Mouse (Mus musculus) granulocyte monocyte progenitor cell, adult 5-6 weeks (primary cell): ENCODE measurements around the gene Med27. TPM values are rescaled to one million over a fixed set of nuclear protein-coding genes. Genes with fewer than 3 reads are reported as not detected.

ENCODE experiments used
- ATAC-seq: replicated peaks from 2 replicates; pipeline ENCODE4 v1.8.0; 2016; ENCODE audit warnings: mild to moderate bottlenecking, moderate TSS enrichment, inconsistent platforms; ENCODE audit not compliant: poor library complexity, severe bottlenecking
- total RNA-seq, 2 experiments: library from RNA; stranded (forward) in 1 of 2; stranded (reverse) in 1 of 2; fragments of 200-712, 200-1000 nt in 1 of 2; fragments of >200 nt in 1 of 2; fragmentation: Nextera tagmentation in 1 of 2; gene quantifications; 2 replicates each; pipeline ENCODE4 v1.2.3; 2014 to 2017

The Med27 gene
- total RNA-seq, 2 experiments from 2014 or later: 8.9 to 24.9 TPM

DNA sequence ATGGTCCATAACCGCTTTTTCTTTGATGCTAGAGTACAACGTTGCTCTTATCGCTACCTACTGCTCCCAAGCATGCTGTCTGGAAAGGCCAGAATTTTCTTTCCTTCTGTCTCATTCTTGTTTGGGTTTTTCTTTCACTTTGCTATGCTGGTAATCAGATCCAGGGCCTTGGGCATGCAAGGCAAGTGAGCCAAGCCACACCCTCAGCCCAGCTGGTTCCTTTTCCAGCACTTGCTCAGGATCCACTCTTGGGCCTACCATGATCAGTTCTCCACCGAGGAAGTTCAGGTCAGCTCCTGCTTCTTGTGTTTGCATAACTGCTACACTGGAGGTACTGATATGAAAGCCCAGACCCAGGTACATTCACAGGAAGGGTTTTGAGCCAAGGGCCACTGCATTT, 44.5 kb downstream of the Med27 start:
- ATAC-seq: no peak

DNA sequence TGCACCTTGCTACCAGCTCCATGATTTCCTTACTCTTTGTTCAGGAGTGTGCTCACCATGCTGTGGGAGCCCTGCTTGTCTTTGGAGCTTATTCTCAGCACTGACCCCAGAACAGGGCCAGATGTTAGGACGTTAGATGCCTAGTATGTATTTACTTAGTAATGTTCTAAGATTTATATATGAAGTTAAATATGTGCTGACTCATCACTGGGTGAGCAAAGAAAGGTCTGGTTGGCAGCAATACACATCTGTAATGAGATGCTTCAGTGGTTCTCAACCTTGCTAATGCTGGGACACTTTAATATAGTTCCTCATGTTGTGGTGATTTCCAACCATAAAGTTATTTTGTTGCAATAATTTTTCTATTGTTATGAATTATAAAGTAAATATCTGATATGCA, 45.4 kb downstream of the Med27 start:
- ATAC-seq: no peak

DNA sequence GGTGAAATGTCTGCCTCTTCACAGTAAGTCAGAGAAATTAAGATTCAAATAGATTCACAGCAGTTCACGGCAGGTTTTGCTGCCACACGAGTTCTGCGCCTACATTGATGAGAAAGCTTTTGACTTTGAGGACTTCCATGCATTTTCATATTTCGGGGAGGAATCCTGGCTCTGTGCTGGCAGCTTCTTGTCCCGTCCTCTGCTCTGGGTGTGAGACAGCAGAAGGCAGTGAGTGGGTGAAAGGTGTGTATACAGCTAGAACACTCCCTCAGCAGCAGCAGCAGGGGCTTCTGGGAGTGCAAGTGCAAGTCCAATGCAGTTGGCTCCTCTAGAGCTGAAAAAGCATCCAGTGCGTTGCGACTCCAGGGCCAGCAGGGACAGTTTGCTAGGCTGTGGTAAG, 53.6 kb downstream of the Med27 start:
- no peak for ATAC-seq

DNA sequence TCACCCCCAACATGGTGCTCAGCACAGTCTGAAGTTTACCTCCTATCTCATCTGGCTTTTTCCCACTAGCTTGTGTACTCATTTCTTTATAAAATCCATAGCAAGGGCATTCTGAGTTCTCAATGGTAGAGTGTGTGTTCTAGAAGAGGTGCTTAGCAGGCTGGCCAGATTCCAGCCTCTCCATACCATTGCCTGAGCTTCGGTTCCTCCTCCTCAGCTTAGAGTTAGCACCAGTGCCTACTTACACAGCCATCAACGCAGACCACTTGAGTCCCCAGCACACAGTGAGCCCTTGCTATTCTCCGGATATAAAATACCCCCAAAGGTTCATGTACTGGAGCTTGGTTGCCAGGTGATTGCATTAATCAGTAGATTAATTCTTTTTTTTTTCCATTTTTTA, 54.2 kb downstream of the Med27 start:
- ATAC-seq: no peak

DNA sequence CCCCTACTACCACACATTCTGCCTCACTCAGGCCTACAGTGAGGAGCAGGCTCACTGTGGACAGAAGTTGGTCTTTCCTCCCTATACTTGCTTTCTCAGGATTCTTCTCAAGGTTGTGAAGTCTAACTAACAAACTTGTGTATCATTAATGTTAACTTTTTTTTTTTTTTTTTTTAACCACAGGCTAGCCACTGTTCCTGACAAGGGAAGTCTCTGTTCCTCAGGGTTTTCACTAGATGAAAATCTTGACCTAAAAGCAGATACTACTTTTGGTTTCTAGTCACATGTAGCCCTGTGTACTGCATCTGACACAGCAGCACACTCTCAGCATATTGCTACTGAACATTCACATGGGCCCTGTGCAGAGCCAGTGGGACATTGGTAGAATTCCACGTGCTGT, 55.2 kb downstream of the Med27 start:
- no peak for ATAC-seq

DNA sequence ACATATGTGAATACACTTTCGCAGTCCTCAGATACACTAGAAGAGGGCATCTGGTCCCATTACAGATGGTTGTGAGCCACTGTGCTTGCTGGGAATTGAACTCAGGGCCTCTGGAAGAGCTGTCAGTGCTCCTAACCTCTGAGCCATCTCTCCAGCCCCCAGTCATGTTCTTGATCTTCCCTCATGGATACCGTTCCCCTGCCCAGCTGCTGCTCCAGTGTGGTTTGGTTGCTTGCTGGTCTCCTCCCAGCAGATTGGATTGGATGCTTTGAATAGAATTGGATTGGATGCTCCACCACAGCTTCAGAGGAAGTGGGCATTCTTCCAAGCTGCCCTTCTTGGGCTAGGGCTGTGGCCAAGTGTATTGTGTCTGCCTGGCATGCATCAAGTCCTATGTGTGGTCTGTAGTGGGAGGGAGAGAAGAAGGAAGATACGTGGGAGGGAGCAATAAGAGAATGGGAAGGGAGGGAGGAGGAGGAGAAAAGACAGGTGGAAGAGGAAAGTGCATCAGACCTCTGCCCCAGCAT, 56.0 kb downstream of the Med27 start:
- no peak for ATAC-seq

DNA sequence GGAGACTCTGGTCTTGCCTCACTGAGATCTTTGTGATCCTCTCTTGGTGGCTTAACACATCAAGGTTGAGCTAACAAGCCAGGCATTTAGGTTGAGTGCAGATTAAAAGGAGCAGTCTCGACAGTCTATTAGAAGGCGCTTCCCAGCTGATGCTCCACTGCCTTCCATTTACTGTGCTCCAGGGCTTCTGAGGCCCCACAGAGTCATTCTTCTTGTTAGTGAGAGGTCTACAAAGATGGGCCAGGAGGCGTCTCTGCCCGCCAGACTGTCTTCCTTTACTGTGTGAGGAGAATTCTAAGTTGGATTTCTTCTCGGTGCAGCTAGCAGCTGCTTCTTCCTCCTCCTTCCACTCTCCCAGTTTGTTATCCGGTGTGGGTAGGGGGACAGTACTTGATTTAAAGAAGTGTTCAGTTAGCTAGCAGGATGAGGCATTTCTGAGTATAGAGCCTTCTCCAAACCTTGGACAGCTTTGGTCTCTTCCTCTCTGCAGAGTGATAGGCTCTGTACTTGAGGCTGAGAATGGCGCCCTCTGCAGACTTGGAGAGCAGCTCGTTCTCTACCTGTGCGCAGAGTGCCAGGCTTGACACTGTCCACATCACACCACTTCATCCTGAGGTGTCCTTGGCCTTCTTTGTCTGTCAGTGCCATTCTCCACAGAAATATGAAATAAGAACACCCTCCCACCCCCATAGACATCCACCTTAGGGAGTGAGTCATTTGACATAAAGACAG, 57.3 kb downstream of the Med27 start:
- ATAC-seq: no peak

DNA sequence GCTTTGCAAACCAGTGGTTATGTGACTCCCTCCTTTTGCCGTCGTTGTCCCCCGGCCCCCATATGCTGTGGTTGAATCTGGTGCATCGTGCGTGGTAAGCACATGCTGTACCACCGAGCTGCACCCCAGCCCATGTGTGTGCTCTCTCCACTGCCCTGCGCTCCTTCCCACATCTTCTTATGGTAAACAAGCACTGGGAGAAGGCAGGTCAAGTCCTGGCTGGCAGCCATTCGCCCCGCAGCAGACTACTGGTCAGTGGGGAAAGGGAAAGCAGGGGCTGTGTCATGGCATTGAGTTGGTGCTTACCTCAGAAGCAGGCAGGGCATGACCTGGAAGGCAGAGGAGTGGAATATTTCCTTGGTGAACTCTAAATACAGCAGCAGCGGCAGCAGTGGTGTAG, 58.3 kb downstream of the Med27 start:
- no peak for ATAC-seq

DNA sequence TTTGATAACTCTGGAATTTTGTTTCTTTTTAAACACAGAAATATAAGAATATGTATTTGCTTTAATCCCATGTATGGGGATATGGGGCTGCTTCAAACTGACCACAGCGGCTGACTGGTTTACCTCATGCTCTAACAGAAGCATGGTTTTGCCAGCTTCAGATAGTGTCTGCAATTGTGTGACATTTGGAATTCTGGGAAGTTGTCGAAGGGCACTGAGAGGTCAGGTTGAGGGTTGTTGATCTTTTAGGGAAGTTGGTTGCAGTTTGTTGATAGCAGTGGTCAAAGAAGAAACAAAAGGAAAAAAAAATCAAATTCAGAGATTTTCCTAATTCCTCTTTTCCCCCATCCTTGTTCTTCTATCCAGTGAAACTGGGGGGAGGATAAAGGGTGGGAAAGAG, 59.2 kb downstream of the Med27 start:
- ATAC-seq: no peak; the same call in 1 of the 2 replicates

DNA sequence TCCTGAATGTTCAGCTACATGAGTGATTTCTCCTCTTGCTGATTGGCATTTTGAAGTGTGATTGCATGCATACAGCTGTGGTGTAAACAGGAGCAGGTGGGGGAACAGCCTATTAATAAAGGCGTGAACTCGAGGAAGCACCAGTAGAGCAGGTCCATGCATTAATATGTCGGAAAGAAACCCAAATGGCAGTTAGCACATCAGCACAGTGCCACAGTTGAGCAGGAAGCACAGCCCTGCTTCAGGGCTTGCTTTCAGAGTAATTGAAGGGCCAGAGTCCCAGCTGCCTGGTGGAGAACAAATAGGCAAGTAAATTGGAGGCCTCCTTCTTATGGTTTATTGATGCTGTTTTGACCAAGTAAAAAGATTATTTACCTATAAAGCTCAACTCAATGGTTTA, 60.7 kb downstream of the Med27 start:
- ATAC-seq: no peak

DNA sequence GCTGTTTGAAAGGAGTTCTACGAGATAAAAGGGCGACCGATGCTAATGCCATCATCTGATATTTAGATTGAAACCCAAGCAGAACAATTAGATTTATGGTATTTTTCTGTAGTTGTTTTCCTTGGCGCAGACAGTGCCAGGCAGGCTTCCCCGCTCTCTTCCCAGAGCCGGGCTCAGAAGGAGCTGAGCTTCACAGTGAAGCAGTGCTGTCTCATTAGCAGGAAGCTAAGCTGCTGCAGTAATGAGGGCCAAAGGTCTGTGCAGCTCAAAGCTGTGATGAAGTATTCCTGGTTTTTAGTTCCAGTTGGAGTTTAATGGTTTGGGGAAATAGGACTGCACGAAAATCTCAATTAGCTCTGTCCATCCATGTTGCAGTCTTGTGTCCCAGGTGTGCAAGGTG, 61.1 kb downstream of the Med27 start:
- ATAC-seq: no peak

DNA sequence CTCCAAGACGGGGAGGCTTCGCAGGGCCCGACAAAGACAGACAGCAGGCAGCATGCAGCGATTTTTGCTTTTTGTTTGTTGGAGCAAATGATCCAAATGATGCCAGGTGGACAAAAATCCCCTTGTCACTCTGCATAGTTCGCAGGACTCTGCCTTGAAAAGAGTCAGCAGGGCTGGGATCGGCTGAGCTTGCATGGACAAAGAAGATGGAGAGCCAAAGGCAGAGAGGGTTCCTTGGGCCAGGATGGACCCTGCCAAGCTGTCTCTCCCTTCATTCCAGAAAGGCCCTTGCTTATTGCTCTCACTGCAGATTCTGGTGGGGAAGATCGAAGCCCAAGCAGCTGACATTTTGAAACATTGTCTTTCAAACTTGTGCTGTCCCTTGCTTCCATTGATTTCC, 64.3 kb downstream of the Med27 start:
- no peak for ATAC-seq

DNA sequence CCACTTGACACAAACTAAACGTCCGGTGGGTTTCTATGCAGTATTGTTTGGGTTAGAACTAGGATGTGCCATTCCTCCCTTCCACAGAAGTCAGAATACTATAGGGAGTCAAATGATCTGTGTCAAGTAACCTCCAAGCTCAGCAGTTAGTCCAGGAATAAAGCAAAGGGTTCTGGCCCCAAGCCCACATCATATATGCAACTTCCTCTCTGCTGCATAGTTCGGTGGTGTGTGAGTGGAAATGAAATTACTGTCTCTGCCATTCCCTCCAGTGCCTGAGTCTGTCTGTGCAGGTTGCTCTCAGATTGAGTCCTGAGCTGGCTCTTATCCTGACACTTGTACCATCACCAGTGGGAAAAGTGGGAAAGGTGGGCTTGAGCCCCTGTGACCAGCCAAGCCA, 65.8 kb downstream of the Med27 start:
- peak; percentile 48 for ATAC-seq

DNA sequence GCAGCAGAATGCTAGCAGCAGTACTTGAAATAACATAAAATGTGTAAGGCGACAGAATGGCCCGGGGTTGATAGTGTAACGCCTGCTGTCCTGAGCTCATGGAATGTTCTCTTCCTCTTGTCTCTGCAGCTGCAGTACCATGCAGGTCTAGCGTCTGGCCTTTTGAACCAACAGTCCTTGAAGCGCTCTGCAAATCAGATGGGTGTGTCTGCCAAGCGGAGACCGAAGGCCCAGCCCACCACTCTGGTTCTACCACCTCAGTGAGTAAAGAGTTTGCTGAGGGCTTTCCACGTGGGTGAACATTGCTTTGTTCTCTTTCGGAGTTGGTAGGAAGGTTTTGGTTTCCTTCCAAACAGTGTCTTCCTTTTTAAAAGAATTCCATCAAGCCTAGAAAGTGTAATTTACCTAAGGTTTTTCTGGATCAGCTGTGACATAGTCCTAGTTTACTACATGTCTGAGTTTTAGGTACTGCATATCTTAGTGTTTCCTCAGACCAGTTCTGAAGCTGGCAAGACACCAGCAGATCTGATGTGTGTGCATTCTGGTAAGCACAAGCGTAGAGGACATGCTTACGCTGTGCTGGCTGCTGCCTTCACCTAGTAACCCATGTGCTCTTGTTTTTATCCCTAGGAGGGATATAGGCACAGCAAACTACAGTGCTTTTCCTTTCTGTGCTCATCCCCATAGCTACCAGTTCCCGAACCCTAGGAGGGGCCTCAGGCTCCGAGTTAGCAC, 66.8 kb downstream of the Med27 start:
- no peak for ATAC-seq

DNA sequence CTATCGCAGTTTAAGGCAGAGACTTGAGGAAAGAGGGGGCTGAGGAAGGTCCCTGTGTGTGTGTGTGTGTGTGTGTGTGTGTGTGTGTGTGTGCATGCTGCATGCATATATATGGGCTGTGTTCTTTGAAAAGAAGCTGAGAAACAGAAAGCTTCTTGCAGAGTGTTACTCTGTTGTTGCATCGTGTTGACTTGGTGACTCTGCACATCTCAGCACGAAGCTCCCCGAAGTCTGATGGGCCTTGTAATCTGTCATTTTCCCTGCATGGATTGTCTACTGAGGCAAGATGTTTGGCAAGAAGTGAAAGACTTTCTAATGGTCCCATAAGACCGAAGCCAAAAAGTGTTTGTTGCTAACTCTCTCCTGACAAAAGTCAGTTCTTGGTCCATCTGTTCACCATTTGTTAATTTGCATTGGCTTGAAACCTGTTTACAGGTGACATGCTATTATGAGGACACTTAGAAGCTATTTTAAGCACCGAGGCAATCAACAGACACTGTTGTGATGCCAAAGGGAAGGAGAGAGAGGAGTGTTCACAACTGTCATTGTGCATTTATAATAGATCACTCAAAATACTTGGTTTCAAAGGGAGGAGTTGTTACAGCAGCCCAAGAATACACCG, 68.3 kb downstream of the Med27 start:
- no peak for ATAC-seq

DNA sequence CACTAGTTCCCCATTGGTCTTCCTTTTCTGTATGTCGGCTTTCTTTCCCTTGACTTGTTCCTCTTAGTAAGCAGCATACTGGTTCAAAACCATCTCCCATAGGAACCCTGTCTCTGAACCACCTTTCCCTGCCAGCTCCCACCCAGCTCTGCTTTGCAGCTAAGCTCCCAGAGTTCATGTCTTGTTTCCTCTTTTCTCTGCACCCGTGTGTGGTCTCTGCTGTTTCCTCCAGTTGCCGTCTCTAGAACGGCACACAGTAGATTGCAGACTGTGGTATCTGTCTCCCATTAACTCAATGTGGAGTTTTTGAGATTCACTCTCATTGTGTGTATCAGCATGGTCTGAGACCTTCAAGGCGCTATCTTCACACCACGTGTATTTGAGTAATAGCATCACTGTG, 71.9 kb downstream of the Med27 start:
- ATAC-seq: peak; percentile 68

DNA sequence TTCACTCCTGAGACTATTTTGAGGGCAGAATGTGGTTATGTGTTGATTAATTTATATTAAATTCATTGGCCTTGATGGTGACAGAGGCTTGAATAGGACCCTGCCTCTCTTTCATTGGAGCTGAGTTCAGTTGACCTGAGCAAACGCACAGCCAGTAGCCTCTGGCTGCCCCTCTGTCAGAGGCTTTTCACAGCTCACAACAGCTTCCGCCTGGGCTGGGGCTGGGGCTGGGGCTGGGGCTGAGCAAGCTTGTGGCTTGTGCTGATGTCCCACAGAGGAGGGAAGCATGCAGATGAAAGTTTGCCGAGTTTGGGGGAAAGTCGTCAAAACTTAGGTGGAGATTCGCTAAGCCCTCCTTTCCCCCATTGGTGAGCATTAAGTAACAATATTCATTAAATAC, 72.8 kb downstream of the Med27 start:
- no peak for ATAC-seq

DNA sequence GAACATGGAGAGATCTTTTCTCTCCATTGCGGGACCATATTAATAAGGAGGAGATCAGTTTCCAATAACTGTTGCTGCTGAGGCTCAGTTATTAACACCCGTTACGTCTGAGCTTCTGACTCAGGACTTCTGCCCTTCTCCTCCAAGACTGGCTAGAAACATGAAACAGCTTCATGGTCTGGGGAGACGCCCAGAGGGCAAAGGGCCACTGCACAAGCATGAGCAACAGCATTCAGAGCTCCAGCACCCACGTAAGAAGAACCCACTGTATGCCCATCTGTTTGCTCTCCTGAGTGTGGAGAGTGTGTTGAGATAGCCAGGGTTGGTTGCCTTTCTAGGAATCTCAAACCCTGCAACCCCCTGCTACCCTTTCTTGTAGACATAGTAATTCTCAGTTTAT, 73.3 kb downstream of the Med27 start:
- ATAC-seq: no peak

DNA sequence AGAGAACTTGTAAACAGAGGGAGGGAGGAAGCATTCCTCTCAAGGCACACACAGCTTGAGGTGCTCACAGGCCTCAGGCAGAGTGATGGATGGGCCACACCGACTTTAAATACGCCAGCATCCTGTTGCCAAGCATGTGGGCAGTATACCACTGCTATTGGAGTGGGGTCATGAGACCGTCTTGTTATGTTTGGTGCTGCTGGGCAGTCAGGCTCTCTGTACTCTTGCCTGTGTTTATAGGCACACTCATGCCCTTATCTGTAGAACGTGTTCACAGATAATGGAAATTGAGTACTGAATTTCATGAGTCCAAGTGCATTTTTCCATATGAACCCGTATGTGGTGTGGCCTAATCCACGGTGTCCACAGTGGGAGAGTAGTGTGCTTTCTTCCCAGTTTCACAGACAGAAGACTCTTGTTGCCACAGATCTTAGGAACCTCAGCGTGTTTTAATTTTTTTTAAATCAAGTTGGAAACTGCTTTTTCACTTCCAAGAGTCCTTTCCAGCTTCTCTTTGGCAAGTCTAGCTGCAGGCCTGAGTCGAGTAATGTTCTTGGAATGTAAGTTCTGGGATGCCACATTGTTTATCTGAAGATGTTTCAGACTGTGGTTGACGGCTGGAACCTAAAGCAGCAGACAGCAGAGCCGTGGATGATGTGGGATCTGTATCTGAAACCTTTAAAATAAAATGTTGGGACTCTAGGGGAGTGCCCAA, 75.7 kb downstream of the Med27 start:
- ATAC-seq: no peak

DNA sequence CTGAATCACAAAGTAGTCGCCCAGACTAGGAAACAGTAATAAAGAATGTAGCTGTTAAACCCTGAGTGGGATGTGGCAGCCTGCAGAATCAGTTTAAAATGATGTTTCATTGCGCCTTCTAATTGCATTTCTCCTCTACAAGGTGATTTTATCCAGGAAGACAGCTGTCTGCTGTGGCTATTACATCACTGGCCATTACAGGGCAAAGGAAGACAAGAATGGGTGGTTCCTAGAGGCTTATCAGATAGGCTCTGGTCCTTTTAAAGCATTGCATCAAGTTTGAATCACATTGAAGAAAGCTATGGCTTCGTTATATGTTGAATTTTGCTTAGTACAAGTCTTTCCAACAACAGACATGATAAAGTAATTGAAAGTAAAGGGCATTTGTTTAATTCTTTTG, 76.4 kb downstream of the Med27 start:
- no peak for ATAC-seq

DNA sequence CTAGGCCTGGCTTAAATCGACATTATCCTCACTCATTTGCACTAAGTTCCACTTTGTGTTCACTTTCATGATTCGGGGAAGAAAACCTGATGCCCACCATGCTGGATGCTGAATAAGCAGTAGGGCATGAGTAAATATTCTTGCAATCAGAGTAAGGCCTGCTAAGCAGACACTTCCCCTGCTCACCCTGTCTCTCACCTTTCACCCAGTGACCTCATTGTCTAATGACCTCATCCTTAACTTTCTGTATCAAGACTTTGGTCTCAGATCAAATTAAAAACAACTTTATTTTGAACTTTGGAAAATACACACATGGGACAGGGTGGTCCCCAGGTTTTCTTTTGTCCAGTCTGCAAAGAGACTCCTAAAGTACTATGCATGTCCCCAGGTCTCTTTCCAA, 78.8 kb downstream of the Med27 start:
- ATAC-seq: no peak
